ENCODE assay signal across 9 mouse cellular contexts in the genomic region with DNA sequence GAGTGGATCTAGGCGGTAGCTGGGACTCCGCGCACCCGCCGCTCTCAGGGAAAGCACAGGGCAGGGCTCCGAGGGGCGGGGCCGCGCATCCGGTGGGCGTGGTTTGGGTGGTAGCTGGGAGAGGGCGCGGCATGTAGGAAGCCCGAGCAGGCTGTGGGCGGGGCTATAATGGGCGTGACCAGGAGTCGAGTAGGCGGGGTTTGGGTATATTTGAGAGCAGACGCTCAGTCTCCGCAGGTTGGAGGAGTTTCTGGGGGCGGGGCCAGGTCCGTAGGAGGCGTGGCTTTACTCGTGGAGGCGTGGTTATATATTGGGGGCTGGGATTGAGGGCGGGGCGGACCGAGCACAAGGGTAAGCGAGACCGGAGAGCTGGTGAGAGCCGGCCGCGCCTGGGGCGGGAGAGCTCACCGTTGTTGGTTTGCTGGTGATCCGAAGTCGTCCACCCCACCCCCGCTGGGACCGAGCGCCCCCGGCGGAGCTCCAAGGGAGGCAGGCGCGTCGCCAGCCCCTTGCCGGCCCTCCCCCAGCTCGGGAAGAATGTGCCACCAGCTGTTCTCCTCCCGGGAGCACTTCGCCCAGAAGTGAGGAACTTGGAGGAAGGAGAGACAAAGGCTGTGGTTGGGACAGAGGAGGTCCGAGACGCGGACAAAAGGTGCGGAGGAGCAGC. TPM values are rescaled to one million over a fixed set of nuclear protein-coding genes. Genes with fewer than 3 reads are reported as not detected.
DNase-seq lines count a peak whose midpoint lies in the region; ATAC-seq and TF ChIP-seq lines count a peak whose summit lies in the region.
"Had no signal": no experiment of that assay in that cellular context is flagged by ENCODE, and none has a peak within 500 bp of the region (broad histone marks: within the 10 kb centered on the region; RNA-seq: fewer than 3 reads in every experiment).

Gene Myo10, plus strand, starts transcription at position 326 of the 667 bp plus-strand sequence.

- peak; percentile 24; the same call in 1 of the 2 replicates for TF ChIP-seq CTCF in midbrain, postnatal 0 days (IDR thresholded peaks at IDR 0.05)

- peak; percentile 95 for DNase-seq in A20 (ENCODE audit: low read depth, low spot score)
- peak; percentile 97 for DNase-seq in midbrain, postnatal 0 days (ENCODE audit: low spot score)
- peak; percentile 99 to 100 for DNase-seq in spleen, postnatal 10 days (ENCODE audit: low spot score in 2 of 2)

- WGBS in heart, embryonic 11.5 days (ENCODE audit: insufficient replicate concordance): under 1% methylated on average over 53 of the region's 53 CpGs
- under 1% methylated on average over 52 of the region's 53 CpGs for WGBS in kidney, embryonic 15.5 days
- under 1% methylated on average over 53 of the region's 53 CpGs for WGBS in limb, embryonic 15.5 days
- under 1% methylated on average over 50 of the region's 53 CpGs for WGBS in midbrain, postnatal 0 days

- peak; percentile 88 for ATAC-seq in erythroid progenitor cell, adult 5-6 weeks (replicated peaks; ENCODE audit: low FRiP score, poor library complexity, severe bottlenecking)
- ATAC-seq in heart, embryonic 11.5 days (replicated peaks; ENCODE audit: insufficient number of reproducible peaks, low FRiP score, low TSS enrichment): peak; percentile 95
- ATAC-seq in kidney, embryonic 15.5 days (replicated peaks; ENCODE audit: low FRiP score): peak; percentile 94
- ATAC-seq in limb, embryonic 15.5 days (ENCODE audit: insufficient number of reproducible peaks, low FRiP score, low TSS enrichment, low read depth): peak; percentile 94
- ATAC-seq in midbrain, postnatal 0 days (ENCODE audit: low FRiP score): peak; percentile 92

- H3K9ac ChIP-seq in heart, embryonic 11.5 days (ENCODE audit: low read depth, low read length): peak within 1 kb of the TSS; percentile 82
- peak within 1 kb of the TSS; percentile 89 for H3K9ac ChIP-seq in kidney, embryonic 15.5 days
- H3K9ac ChIP-seq in limb, embryonic 15.5 days: peak within 1 kb of the TSS; percentile 67
- peak within 1 kb of the TSS; percentile 44; the same call in 1 of the 2 replicates for H3K9ac ChIP-seq in midbrain, postnatal 0 days (replicated peaks; ENCODE audit: low read length, poor library complexity, severe bottlenecking)

- no peaks in the 10 kb centered on the region for H3K27me3 ChIP-seq in heart, embryonic 11.5 days (ENCODE audit: control insufficient read depth, insufficient read depth, low read length)
- no peaks in the 10 kb centered on the region for H3K27me3 ChIP-seq in kidney, embryonic 15.5 days
- H3K27me3 ChIP-seq in limb, embryonic 15.5 days: no peaks in the 10 kb centered on the region
- H3K27me3 ChIP-seq in midbrain, postnatal 0 days (ENCODE audit: insufficient read depth, low read length): 0 out of 2 replicates have a peak, but pooled peaks cover 4% of the 10 kb centered on the region

- no peaks in the 10 kb centered on the region for H3K9me3 ChIP-seq in heart, embryonic 11.5 days (replicated peaks; ENCODE audit: control insufficient read depth, low read length)
- H3K9me3 ChIP-seq in kidney, embryonic 15.5 days (replicated peaks): no peaks in the 10 kb centered on the region
- no peaks in the 10 kb centered on the region for H3K9me3 ChIP-seq in limb, embryonic 15.5 days
- no peaks in the 10 kb centered on the region for H3K9me3 ChIP-seq in midbrain, postnatal 0 days (ENCODE audit: low read length)

- peak within 1 kb of the TSS; percentile 87 for H3K27ac ChIP-seq in brown adipose tissue, adult 24 weeks (replicated peaks; ENCODE audit: low read depth, low read length)
- H3K27ac ChIP-seq in heart, embryonic 11.5 days (ENCODE audit: low read depth, low read length): peak within 1 kb of the TSS; percentile 67; the same call in 1 of the 2 replicates
- H3K27ac ChIP-seq in kidney, embryonic 15.5 days: peak within 1 kb of the TSS; percentile 96
- H3K27ac ChIP-seq in limb, embryonic 15.5 days: peak within 1 kb of the TSS; percentile 87
- 0 out of 2 replicates have a peak within 1 kb of the TSS, but pooled peaks have one; percentile 18 for H3K27ac ChIP-seq in midbrain, postnatal 0 days (ENCODE audit: low read depth, low read length)

- peak within 1 kb of the TSS; percentile 93 for H3K4me2 ChIP-seq in heart, embryonic 11.5 days
- H3K4me2 ChIP-seq in kidney, embryonic 15.5 days: peak within 1 kb of the TSS; percentile 69
- H3K4me2 ChIP-seq in limb, embryonic 15.5 days: peak within 1 kb of the TSS; percentile 70
- peak within 1 kb of the TSS; percentile 100 for H3K4me2 ChIP-seq in midbrain, postnatal 0 days (ENCODE audit: low read depth, low read length, poor library complexity, severe bottlenecking)

- H3K36me3 ChIP-seq in heart, embryonic 11.5 days (ENCODE audit: control insufficient read depth, insufficient read depth, low read length): no peaks in the 10 kb centered on the region
- H3K36me3 ChIP-seq in kidney, embryonic 15.5 days: no peaks in the 10 kb centered on the region
- H3K36me3 ChIP-seq in limb, embryonic 15.5 days: no peaks in the 10 kb centered on the region
- H3K36me3 ChIP-seq in midbrain, postnatal 0 days (ENCODE audit: insufficient read depth, low read length): no peaks in the 10 kb centered on the region

- peak within 1 kb of the TSS; percentile 80 for H3K4me3 ChIP-seq in brown adipose tissue, adult 24 weeks (ENCODE audit: insufficient read depth, low read depth, low read length)
- peak within 1 kb of the TSS; percentile 84 for H3K4me3 ChIP-seq in heart, embryonic 11.5 days (ENCODE audit: low read depth, low read length)
- peak within 1 kb of the TSS; percentile 78 for H3K4me3 ChIP-seq in kidney, embryonic 15.5 days (replicated peaks)
- peak within 1 kb of the TSS; percentile 79 for H3K4me3 ChIP-seq in limb, embryonic 15.5 days
- peak within 1 kb of the TSS; percentile 75 for H3K4me3 ChIP-seq in midbrain, postnatal 0 days (ENCODE audit: low read depth, low read length)

- no peaks in the 10 kb centered on the region; the same call in 1 of the 2 replicates for H3K4me1 ChIP-seq in brown adipose tissue, adult 24 weeks (ENCODE audit: control insufficient read depth, insufficient read depth, insufficient read length, low read length)
- peaks cover 3% of the 10 kb centered on the region; the same call in 1 of the 2 replicates for H3K4me1 ChIP-seq in heart, embryonic 11.5 days (ENCODE audit: control insufficient read depth, insufficient read depth, low read length)
- H3K4me1 ChIP-seq in kidney, embryonic 15.5 days: peaks cover 42% of the 10 kb centered on the region
- H3K4me1 ChIP-seq in limb, embryonic 15.5 days: peaks cover 42% of the 10 kb centered on the region
- H3K4me1 ChIP-seq in midbrain, postnatal 0 days (ENCODE audit: insufficient read depth, low read length): peaks cover 3% of the 10 kb centered on the region; the same call in 1 of the 2 replicates

RNA-seq across cellular contexts. Expression of gene Myo10, which starts in this region (rescaled TPM):
- polyA plus RNA-seq in brown adipose tissue, adult 24 weeks (2012; ENCODE audit: insufficient read depth, insufficient read length, missing spikeins): 25.2 and 34.0 TPM in 2 replicates
- 4.7 and 8.4 TPM in 2 replicates for total RNA-seq in erythroid progenitor cell, adult 5-6 weeks (2015; ENCODE audit: low replicate concordance)
- 2.2 and 7.9 TPM in 2 replicates for total RNA-seq in erythroid progenitor cell, adult 5-6 weeks (2017; ENCODE audit: low replicate concordance)
- polyA plus RNA-seq in heart, embryonic 11.5 days (2014; fragmentation: Nextera tagmentation; extraction: Ambion mirVana): 11.5 and 15.4 TPM in 2 replicates
- polyA plus RNA-seq in kidney, embryonic 15.5 days (2015; fragmentation: Nextera tagmentation; extraction: Ambion mirVana): 39.3 and 40.5 TPM in 2 replicates
- 28.4 and 28.6 TPM in 2 replicates for polyA plus RNA-seq in limb, embryonic 15.5 days (2015; fragmentation: Nextera tagmentation; extraction: Ambion mirVana)
- 27.2 and 34.7 TPM in 2 replicates for total RNA-seq in midbrain, postnatal 0 days (2014; rRNA removed)
- polyA plus RNA-seq in midbrain, postnatal 0 days (2015; fragmentation: Nextera tagmentation; extraction: Ambion mirVana): 28.9 and 29.3 TPM in 2 replicates
- total RNA-seq: MEL had no signal

Comparison
In these comparisons a context has a peak if more than half of its experiments do, and no peak if none do; other contexts are left out.
1. Peak in every context shown above with its lines: DNase-seq, ATAC-seq, H3K4me3 ChIP-seq and H3K27ac ChIP-seq.
2. H3K27ac ChIP-seq: peak in every context shown above with its lines; median percentile 96 in kidney, embryonic 15.5 days; 87 in brown adipose tissue, adult 24 weeks; 87 in limb, embryonic 15.5 days; 67 in heart, embryonic 11.5 days; 18 in midbrain, postnatal 0 days.